Mouse (Mus musculus) embryonic fibroblast, embryonic 13.5 days (primary cell): ENCODE results near the gene Spata9.

Experiments
- CTCF ChIP-seq: IDR thresholded peaks from 2 replicates; pipeline ENCODE4 v1.5.1; 2011; ENCODE audit warnings: mild to moderate bottlenecking, control low read depth, low read length, moderate library complexity, borderline replicate concordance; ENCODE audit not compliant: insufficient read depth
- POLR2A ChIP-seq: IDR thresholded peaks from 2 replicates; pipeline ENCODE4 v1.6.1; 2011; ENCODE audit warnings: low read depth, mild to moderate bottlenecking, control low read depth, low read length, moderate library complexity

- TF ChIP-seq POLR2A (no peak), CTCF (no peak)
These were observed 54.8 kb downstream of the Spata9 start for GRCm38 (mm10) chr13:76021782-76022181.
